Mouse (Mus musculus) liver, embryonic 14.5 days (tissue): ENCODE data around the gene Armc8. TPM values are rescaled to one million over a fixed set of nuclear protein-coding genes. Genes with fewer than 3 reads are reported as not detected.

Source experiments
- ATAC-seq: fragments of 200-750 bp; cut with Nextera tagmentation; 2 replicates; pipeline ENCODE4 v1.8.0; 2017; ENCODE audit warnings: moderate number of reproducible peaks, mild to moderate bottlenecking, moderate library complexity; ENCODE audit not compliant: insufficient read depth
- DNase-seq, 3 experiments: peaks; one replicate each; pipeline ENCODE4 v3.0.0-alpha.2; 2012 to 2013; ENCODE audit warnings: low read depth in 3 of 3, low spot score in 3 of 3
- H3K27ac ChIP-seq: fragments of 300-500 bp; sonication (generic); 2 replicates; pipeline ENCODE4 v1.5.1; 2014; ENCODE audit warnings: moderate library complexity, mild to moderate bottlenecking, control low read depth, inconsistent platforms
- H3K27me3 ChIP-seq: fragments of 300-500 bp; sonication (generic); 2 replicates; pipeline ENCODE4 v1.6.1; 2014; ENCODE audit warnings: mild to moderate bottlenecking, low read length, moderate library complexity; ENCODE audit not compliant: control insufficient read depth, insufficient read depth
- H3K36me3 ChIP-seq: fragments of 300-500 bp; sonication (generic); replicated peaks from 2 replicates; pipeline ENCODE4 v1.6.1; 2014; ENCODE audit warnings: low read depth; ENCODE audit not compliant: control insufficient read depth, insufficient read depth
- H3K4me1 ChIP-seq, 2 experiments: fragments of 200-500 bp in 1 of 2; fragments of 300-500 bp in 1 of 2; sonication (generic) in 1 of 2; replicated peaks; 2 replicates each; pipeline ENCODE4 v1.6.1; 2012 to 2014; ENCODE audit warnings: antibody characterized with exemption in 1 of 2, inconsistent platforms in 1 of 2, low read length in 1 of 2; ENCODE audit not compliant: control insufficient read depth in 2 of 2, insufficient read depth in 2 of 2
- H3K4me2 ChIP-seq: fragments of 300-500 bp; sonication (generic); 2 replicates; pipeline ENCODE4 v1.6.1; 2014; ENCODE audit warnings: low read depth, mild to moderate bottlenecking, control low read depth, moderate library complexity
- H3K4me3 ChIP-seq, 2 experiments: fragments of 200-500 bp in 1 of 2; fragments of 300-500 bp in 1 of 2; sonication (generic) in 1 of 2; 2 replicates each; pipeline ENCODE4 v1.5.1; 2012 to 2014; ENCODE audit warnings: low read depth in 2 of 2, low read length in 2 of 2, mild to moderate bottlenecking in 2 of 2, control low read depth in 1 of 2, inconsistent platforms in 1 of 2, moderate library complexity in 1 of 2; ENCODE audit not compliant: insufficient read depth in 1 of 2
- H3K9ac ChIP-seq: fragments of 300-500 bp; sonication (generic); replicated peaks from 2 replicates; pipeline ENCODE4 v1.6.1; 2014; ENCODE audit warnings: mild to moderate bottlenecking, control low read depth, moderate library complexity
- H3K9me3 ChIP-seq: fragments of 300-500 bp; sonication (generic); 2 replicates; pipeline ENCODE4 v1.6.1; 2016; ENCODE audit warnings: low read length, mixed read lengths; ENCODE audit not compliant: control insufficient read depth
- CTCF ChIP-seq: IDR thresholded peaks from 2 replicates; pipeline ENCODE4 v1.5.1; 2016; ENCODE audit warnings: antibody characterized with exemption, low read depth, control low read depth
- EP300 ChIP-seq: IDR thresholded peaks from 2 replicates; pipeline ENCODE4 v1.6.1; 2016; ENCODE audit warnings: antibody characterized with exemption, low read depth
- WGBS: fragments of 180-500 bp; shearing (Covaris S2); extraction: QIAGEN DNeasy Blood & Tissue Kit; methylation state at CpG from one replicate; pipeline ENCODE4 v1.1.7; 2014; ENCODE audit not compliant: insufficient replicate concordance; 5-methylcytosine and 5-hydroxymethylcytosine counted together
- polyA plus RNA-seq, 2 experiments: library from polyadenylated mRNA; depleted of rRNA in 1 of 2; stranded (reverse) in 1 of 2; unstranded in 1 of 2; fragments of >200 nt; fragmentation: Nextera tagmentation in 1 of 2; extraction: Ambion mirVana in 1 of 2; gene quantifications; 2 replicates each; pipeline versions ENCODE4 v1.2.1 to v1.2.3; 2012 to 2014

The Armc8 gene
- polyA plus RNA-seq, 2 experiments = 6.8 to 7.6 TPM

GRCm38 (mm10) chr9:99531865-99532264 is 36.8 kb downstream of the Armc8 start:
- Histone ChIP-seq H3K27ac (no peak overlapping the region), H3K36me3 (peaks cover under 1% of the 10 kb centered on the region), H3K27me3 (no peaks in the 10 kb centered on the region), H3K4me1 (no peaks in the 10 kb centered on the region), H3K4me3 (no peak overlapping the region), H3K4me2 (no peak overlapping the region), H3K9me3 (no peaks in the 10 kb centered on the region), H3K9ac (no peak overlapping the region)
- TF ChIP-seq EP300 (no peak), CTCF (no peak)
- no peak for DNase-seq
- WGBS = 62% methylated on average over 1 of the region's 1 CpGs
- ATAC-seq = no peak

- Histone ChIP-seq H3K4me1 (no peaks in the 10 kb centered on the region), H3K27ac (no peak overlapping the region), H3K4me2 (no peak overlapping the region), H3K9ac (no peak overlapping the region), H3K9me3 (no peaks in the 10 kb centered on the region), H3K36me3 (no peaks in the 10 kb centered on the region), H3K27me3 (no peaks in the 10 kb centered on the region), H3K4me3 (no peak overlapping the region)
- TF ChIP-seq EP300 = no peak
- TF ChIP-seq CTCF = no peak
- DNase-seq = no peak
- WGBS = 61% methylated on average over 7 of the region's 7 CpGs
- no peak for ATAC-seq
These were observed 62.8 kb downstream of the Armc8 start for GRCm38 (mm10) chr9:99505875-99506274.

- Histone ChIP-seq H3K4me3 (no peak overlapping the region), H3K27ac (no peak overlapping the region), H3K4me1 (no peaks in the 10 kb centered on the region), H3K36me3 (peaks cover 6% of the 10 kb centered on the region), H3K9ac (no peak overlapping the region), H3K27me3 (no peaks in the 10 kb centered on the region), H3K9me3 (no peaks in the 10 kb centered on the region), H3K4me2 (no peak overlapping the region)
- ATAC-seq (no peak), DNase-seq (no peak)
- TF ChIP-seq CTCF = no peak
- TF ChIP-seq EP300 = no peak
- WGBS = 77% methylated on average over 4 of the region's 4 CpGs
These were observed 69.4 kb downstream of the Armc8 start for GRCm38 (mm10) chr9:99499336-99499735.

DNA sequence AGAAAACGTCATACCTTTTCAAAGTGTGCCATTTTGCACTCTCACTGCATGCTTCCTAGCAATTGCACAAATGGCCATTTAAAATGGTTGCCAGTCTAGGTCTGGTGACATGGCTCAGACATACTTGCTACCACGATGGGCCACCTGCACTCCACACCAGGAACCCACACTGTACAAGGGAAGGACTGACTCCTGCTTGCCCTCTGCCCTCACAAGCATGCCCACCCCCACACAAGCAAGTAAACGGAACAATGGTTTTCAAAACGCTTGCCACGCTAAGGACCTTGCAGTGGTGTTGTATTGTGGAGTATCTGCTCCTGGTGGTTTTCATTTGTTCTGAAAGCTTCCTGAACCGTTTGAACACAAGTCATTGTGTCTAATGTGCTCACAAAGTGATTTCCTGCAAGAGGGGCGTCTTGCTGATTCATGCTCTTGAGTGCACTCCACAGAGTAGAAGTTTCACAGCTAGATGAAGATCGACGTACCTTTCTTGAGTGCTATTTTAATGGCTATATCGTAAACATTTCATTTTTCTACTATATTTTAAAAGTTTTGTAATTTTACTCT is 76.0 kb downstream of the Armc8 start:
- no peak for TF ChIP-seq CTCF
- TF ChIP-seq EP300 = no peak
- DNase-seq (no peak), ATAC-seq (no peak)
- no peak overlapping the region for H3K9ac ChIP-seq
- H3K4me1 ChIP-seq = no peaks in the 10 kb centered on the region
- no peaks in the 10 kb centered on the region for H3K9me3 ChIP-seq
- H3K4me2 ChIP-seq = no peak overlapping the region
- no peaks in the 10 kb centered on the region for H3K27me3 ChIP-seq
- no peak overlapping the region for H3K4me3 ChIP-seq
- WGBS = 47% methylated on average over 10 of the region's 10 CpGs
- H3K27ac ChIP-seq = no peak overlapping the region
- peaks cover 6% of the 10 kb centered on the region for H3K36me3 ChIP-seq

- DNase-seq (no peak), ATAC-seq (no peak)
- Histone ChIP-seq H3K27me3 (no peaks in the 10 kb centered on the region), H3K4me1 (no peaks in the 10 kb centered on the region), H3K9ac (no peak overlapping the region), H3K27ac (no peak overlapping the region), H3K9me3 (no peaks in the 10 kb centered on the region), H3K4me3 (no peak overlapping the region), H3K4me2 (no peak overlapping the region), H3K36me3 (peaks cover 6% of the 10 kb centered on the region)
- TF ChIP-seq CTCF (no peak), EP300 (no peak)
- 85% methylated on average over 4 of the region's 4 CpGs for WGBS
These were observed 77.6 kb downstream of the Armc8 start for GRCm38 (mm10) chr9:99491050-99491449.
